Mouse (Mus musculus) megakaryocyte-erythroid progenitor cell, adult 5-6 weeks (primary cell): ENCODE results near the gene Ceacam10. TPM values are rescaled to one million over a fixed set of nuclear protein-coding genes. Genes with fewer than 3 reads are reported as not detected.

Source experiments
- total RNA-seq, 2 experiments: library from RNA; stranded (forward) in 1 of 2; stranded (reverse) in 1 of 2; fragments of 200-1000, 215-1000 nt in 1 of 2; fragments of >200 nt in 1 of 2; fragmentation: Nextera tagmentation in 1 of 2; gene quantifications; 2 replicates each; pipeline ENCODE4 v1.2.3; 2014 to 2017

The Ceacam10 gene
- total RNA-seq, 2 experiments from 2014 or later: 6.4 TPM; not detected in 1

Other genes starting within 250 kb of the Ceacam10 start
- 4.7 and 6.3 TPM in 2 replicates for gene Irgq, start 246.5 kb upstream of the Ceacam10 start, total RNA-seq (2014; fragmentation: Nextera tagmentation)
- 3.0 and 5.2 TPM in 2 replicates for gene Irgq, start 246.5 kb upstream of the Ceacam10 start, total RNA-seq (2017)
- gene Pinlyp, start 231.1 kb upstream of the Ceacam10 start, total RNA-seq (2014; fragmentation: Nextera tagmentation): not detected in 2 replicates
- gene Pinlyp, start 231.1 kb upstream of the Ceacam10 start, total RNA-seq (2017): not detected in 2 replicates
- gene Xrcc1, start 230.9 kb upstream of the Ceacam10 start, total RNA-seq (2014; fragmentation: Nextera tagmentation): 89.0 and 93.7 TPM in 2 replicates
- gene Xrcc1, start 230.9 kb upstream of the Ceacam10 start, total RNA-seq (2017): 20.7 and 36.6 TPM in 2 replicates
- gene Ethe1, start 189.7 kb upstream of the Ceacam10 start, total RNA-seq (2014; fragmentation: Nextera tagmentation): 12.4 and 19.8 TPM in 2 replicates
- gene Ethe1, start 189.7 kb upstream of the Ceacam10 start, total RNA-seq (2017): 8.3 and 11.4 TPM in 2 replicates
- 0.37 TPM in 1 of 2 replicates, not detected in the other for gene Zfp575, start 189.6 kb upstream of the Ceacam10 start, total RNA-seq (2014; fragmentation: Nextera tagmentation)
- not detected in 2 replicates for gene Zfp575, start 189.6 kb upstream of the Ceacam10 start, total RNA-seq (2017)
- 2.6 and 2.8 TPM in 2 replicates for gene Phldb3, start 166.4 kb upstream of the Ceacam10 start, total RNA-seq (2014; fragmentation: Nextera tagmentation)
- 6.8 and 9.7 TPM in 2 replicates for gene Phldb3, start 166.4 kb upstream of the Ceacam10 start, total RNA-seq (2017)
- gene Lypd3, start 140.7 kb upstream of the Ceacam10 start, total RNA-seq (2014; fragmentation: Nextera tagmentation): not detected in 2 replicates
- gene Lypd3, start 140.7 kb upstream of the Ceacam10 start, total RNA-seq (2017): not detected in 2 replicates
- gene Tex101, start 100.5 kb upstream of the Ceacam10 start, total RNA-seq (2014; fragmentation: Nextera tagmentation): not detected in 2 replicates
- gene Tex101, start 100.5 kb upstream of the Ceacam10 start, total RNA-seq (2017): not detected in 2 replicates
- not detected in 2 replicates for gene BC049730, start 68.0 kb upstream of the Ceacam10 start, total RNA-seq (2014; fragmentation: Nextera tagmentation)
- gene BC049730, start 68.0 kb upstream of the Ceacam10 start, total RNA-seq (2017): not detected in 2 replicates
- not detected in 2 replicates for gene Gm4763, start 50.3 kb upstream of the Ceacam10 start, total RNA-seq (2014; fragmentation: Nextera tagmentation)
- gene Gm4763, start 50.3 kb upstream of the Ceacam10 start, total RNA-seq (2017): not detected in 2 replicates
- 3.2 TPM in 1 of 2 replicates, not detected in the other for gene Cd177, start 16.9 kb upstream of the Ceacam10 start, total RNA-seq (2014; fragmentation: Nextera tagmentation)
- 1.8 and 2.6 TPM in 2 replicates for gene Cd177, start 16.9 kb upstream of the Ceacam10 start, total RNA-seq (2017)
- 0.96 and 1.0 TPM in 2 replicates for gene Gm9844, start 85.0 kb downstream of the Ceacam10 start, total RNA-seq (2014; fragmentation: Nextera tagmentation)
- 5.2 and 13.0 TPM in 2 replicates for gene Gm9844, start 85.0 kb downstream of the Ceacam10 start, total RNA-seq (2017)
- gene Lypd4, start 92.7 kb downstream of the Ceacam10 start, total RNA-seq (2014; fragmentation: Nextera tagmentation): not detected in 2 replicates
- gene Lypd4, start 92.7 kb downstream of the Ceacam10 start, total RNA-seq (2017): not detected in 2 replicates
- not detected in 2 replicates for gene Dmrtc2, start 92.9 kb downstream of the Ceacam10 start, total RNA-seq (2014; fragmentation: Nextera tagmentation)
- gene Dmrtc2, start 92.9 kb downstream of the Ceacam10 start, total RNA-seq (2017): not detected in 2 replicates
- 4,961 and 5,532 TPM in 2 replicates for gene Rps19, start 107.2 kb downstream of the Ceacam10 start, total RNA-seq (2014; fragmentation: Nextera tagmentation)
- 979 and 1,008 TPM in 2 replicates for gene Rps19, start 107.2 kb downstream of the Ceacam10 start, total RNA-seq (2017)
- gene Cd79a, start 120.2 kb downstream of the Ceacam10 start, total RNA-seq (2014; fragmentation: Nextera tagmentation): 1.5 and 29.5 TPM in 2 replicates
- gene Cd79a, start 120.2 kb downstream of the Ceacam10 start, total RNA-seq (2017): 4.4 TPM in 1 of 2 replicates, not detected in the other
- gene Arhgef1, start 125.7 kb downstream of the Ceacam10 start, total RNA-seq (2014; fragmentation: Nextera tagmentation): 104 and 120 TPM in 2 replicates
- gene Arhgef1, start 125.7 kb downstream of the Ceacam10 start, total RNA-seq (2017): 21.9 and 32.8 TPM in 2 replicates
- gene Gm4881, start 167.3 kb downstream of the Ceacam10 start, total RNA-seq (2014; fragmentation: Nextera tagmentation): not detected in 2 replicates
- gene Gm4881, start 167.3 kb downstream of the Ceacam10 start, total RNA-seq (2017): not detected in 2 replicates
- gene Rabac1, start 195.5 kb downstream of the Ceacam10 start, total RNA-seq (2014; fragmentation: Nextera tagmentation): 128 and 146 TPM in 2 replicates
- 38.0 and 103 TPM in 2 replicates for gene Rabac1, start 195.5 kb downstream of the Ceacam10 start, total RNA-seq (2017)
- gene Atp1a3, start 228.8 kb downstream of the Ceacam10 start, total RNA-seq (2014; fragmentation: Nextera tagmentation): not detected in 2 replicates
- 0.75 TPM in 1 of 2 replicates, not detected in the other for gene Atp1a3, start 228.8 kb downstream of the Ceacam10 start, total RNA-seq (2017)